Mouse (Mus musculus) cerebellum, adult (tissue): ENCODE measurements around the gene Sprr2j-ps.

Source experiments
- ATAC-seq: cut with Nextera tagmentation; 2 replicates; pipeline ENCODE4 v1.9.2; 2017; ENCODE audit warnings: mild to moderate bottlenecking, moderate library complexity, mixed read lengths; ENCODE audit not compliant: insufficient number of reproducible peaks, low FRiP score, low TSS enrichment

Sprr2j-ps gene

GRCm38 (mm10) chr3:92417782-92418181 is at the start of gene Sprr2j-ps:
TSS of gene Sprr2j-ps (plus strand) at chr3:92418082.
- no peak for ATAC-seq

DNA sequence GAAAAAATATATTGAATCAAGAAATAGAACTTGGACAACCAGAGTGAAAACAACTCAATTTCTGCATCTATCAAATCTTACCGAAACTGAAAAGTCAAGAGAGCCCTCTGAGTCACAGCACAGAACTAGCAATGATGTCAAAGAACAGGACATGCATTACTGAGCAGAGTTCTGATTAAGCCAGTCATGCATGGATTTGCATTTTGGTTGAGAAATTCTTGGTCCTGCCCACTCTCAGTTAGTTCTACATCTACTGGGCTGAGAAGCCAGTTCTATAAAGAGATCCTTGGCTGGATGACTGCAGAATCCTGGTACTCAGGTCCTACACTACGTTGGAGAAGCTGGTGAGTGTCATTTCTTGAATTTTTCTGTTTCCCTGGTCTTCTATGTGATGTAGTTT is 44.3 kb upstream of the Sprr2j-ps start:
- ATAC-seq, result no peak

GRCm38 (mm10) chr3:92385385-92385784 is 32.5 kb upstream of the Sprr2j-ps start, which contains the start of gene Sprr2h:
TSS of gene Sprr2h (plus strand) at chr3:92385685.
- no peak for ATAC-seq

DNA sequence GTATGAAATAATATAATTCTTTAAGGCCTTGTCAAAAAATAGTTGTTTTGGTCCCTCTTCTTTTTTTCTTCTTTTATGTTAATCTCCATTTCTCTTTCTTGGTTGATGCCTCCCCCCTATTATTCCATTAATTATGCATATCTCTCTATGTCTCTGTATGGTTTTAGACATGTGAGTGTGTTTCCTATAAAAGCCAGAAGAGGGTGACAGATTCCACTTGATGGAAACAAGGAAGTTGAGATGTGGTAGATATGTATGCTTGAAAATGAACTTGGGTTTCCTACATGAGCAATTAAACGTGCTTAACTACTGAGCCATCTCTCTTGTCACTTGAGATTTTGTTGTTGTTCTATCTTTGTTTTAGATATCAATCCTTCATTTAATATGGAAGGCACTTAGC is 23.6 kb upstream of the Sprr2j-ps start:
- no peak for ATAC-seq

- ATAC-seq, result no peak
These were observed 10.2 kb upstream of the Sprr2j-ps start, which contains the start of gene Sprr2i for GRCm38 (mm10) chr3:92407691-92408090. TSS of gene Sprr2i (plus strand) at chr3:92407991.

DNA sequence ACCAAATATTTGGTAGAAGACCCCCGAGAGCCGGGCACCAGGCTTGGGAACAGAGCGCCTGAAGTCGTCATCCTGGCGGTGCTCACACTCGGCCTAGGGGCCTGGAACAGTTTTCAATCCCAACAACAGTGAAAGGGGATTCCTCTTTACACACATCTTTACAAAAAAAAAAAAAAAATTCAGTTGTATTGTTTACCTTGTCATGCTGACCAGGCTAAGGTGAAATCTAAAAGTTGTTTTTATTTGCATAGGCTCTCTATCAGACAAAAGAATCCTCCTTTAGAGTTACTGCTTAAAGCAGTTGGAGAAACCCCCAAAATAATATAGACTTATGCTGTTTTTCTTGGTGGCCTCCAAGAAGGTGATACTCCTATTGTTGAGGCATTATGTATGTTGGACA is 11.4 kb downstream of the Sprr2j-ps start, which contains the start of gene Gm9774:
Gm9774 (minus strand) TSS at position 101 of the 400 bp plus-strand sequence.
- no peak for ATAC-seq

DNA sequence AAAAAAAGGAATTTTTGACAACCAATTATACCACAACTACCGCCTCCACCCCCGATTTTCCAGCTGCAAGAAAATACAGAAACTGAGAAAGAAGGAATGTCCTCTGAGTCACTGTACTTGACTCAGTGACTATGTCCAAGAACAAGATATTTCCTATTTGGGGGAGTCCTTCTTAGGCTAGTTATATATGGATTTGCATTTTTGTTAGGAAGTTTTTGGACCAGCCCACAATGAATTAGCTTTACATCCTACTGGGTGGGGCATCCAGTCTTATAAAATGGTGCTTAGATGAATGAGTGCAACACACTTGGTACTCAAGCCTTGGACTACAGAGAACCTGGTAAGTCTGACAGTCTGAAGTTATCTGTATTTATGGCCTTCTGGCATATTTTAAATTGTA is 14.4 kb downstream of the Sprr2j-ps start, which contains the start of gene Sprr2k:
Sprr2k (plus strand) TSS at position 301 of the 400 bp plus-strand sequence.
- no peak for ATAC-seq

DNA sequence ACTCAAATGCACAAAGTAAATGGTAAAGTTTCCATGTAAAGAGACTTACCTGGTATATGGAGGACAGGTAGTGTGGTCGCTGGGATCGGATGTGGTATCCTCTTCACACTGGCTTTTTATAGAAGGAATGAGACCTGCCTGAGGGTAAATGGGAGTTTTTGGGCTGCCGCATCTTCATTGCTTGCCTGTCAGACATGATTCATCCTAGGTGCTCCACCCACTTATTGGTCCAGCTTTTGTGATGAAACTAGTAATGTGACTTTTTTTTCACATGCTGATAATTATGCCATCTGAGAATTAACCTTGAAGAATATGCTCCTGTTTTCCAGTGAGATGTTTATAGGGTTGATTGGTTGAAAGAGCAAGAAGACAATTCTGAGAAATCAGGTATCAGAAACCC is 20.8 kb downstream of the Sprr2j-ps start, which contains the start of gene Sprr1b:
Sprr1b (minus strand) TSS at position 101 of the 400 bp plus-strand sequence.
- no peak for ATAC-seq

- ATAC-seq, result no peak
These were observed 22.3 kb downstream of the Sprr2j-ps start for GRCm38 (mm10) chr3:92440177-92440576.

GRCm38 (mm10) chr3:92455151-92455550 is 37.3 kb downstream of the Sprr2j-ps start:
- ATAC-seq, result no peak

DNA sequence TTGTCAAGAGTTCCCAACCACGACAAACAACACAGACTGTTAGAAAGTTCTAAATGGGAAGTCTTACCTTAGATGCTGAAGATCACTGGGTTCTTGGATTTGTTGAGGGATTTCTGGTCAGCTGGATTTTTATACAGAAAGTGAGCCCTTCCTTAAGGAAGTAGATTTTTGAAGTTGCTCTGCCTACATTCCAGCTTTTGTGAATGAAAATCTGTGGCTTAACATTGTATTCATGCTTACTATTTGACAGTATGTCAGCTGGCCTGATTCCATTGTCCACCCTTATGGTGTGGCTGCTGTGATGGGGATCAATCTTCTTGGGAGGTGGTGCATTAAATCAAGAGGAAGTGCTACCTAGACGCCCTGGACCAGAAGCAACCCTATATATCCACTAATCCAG is 40.7 kb downstream of the Sprr2j-ps start, which contains the start of gene Sprr3:
Sprr3 (minus strand) TSS at position 101 of the 400 bp plus-strand sequence.
- no peak for ATAC-seq

- no peak for ATAC-seq
These were observed 48.7 kb downstream of the Sprr2j-ps start for GRCm38 (mm10) chr3:92466576-92466975.

GRCm38 (mm10) chr3:92467424-92467823 is 49.5 kb downstream of the Sprr2j-ps start:
- no peak for ATAC-seq
